Mouse (Mus musculus) bone marrow macrophage, adult 2 months (primary cell): ENCODE data around the gene Uckl1.
A peak's percentile ranks its signal among the peaks of the same experiment; 100 is the strongest.

Experiments
- CTCF ChIP-seq: IDR thresholded peaks from 2 replicates; pipeline ENCODE4 v1.5.1; 2012; ENCODE audit warnings: low read depth, mild to moderate bottlenecking, low read length, moderate library complexity
- POLR2A ChIP-seq: IDR thresholded peaks from 2 replicates; pipeline ENCODE4 v1.6.1; 2012; ENCODE audit warnings: mild to moderate bottlenecking, low read depth, low read length, borderline replicate concordance

DNA sequence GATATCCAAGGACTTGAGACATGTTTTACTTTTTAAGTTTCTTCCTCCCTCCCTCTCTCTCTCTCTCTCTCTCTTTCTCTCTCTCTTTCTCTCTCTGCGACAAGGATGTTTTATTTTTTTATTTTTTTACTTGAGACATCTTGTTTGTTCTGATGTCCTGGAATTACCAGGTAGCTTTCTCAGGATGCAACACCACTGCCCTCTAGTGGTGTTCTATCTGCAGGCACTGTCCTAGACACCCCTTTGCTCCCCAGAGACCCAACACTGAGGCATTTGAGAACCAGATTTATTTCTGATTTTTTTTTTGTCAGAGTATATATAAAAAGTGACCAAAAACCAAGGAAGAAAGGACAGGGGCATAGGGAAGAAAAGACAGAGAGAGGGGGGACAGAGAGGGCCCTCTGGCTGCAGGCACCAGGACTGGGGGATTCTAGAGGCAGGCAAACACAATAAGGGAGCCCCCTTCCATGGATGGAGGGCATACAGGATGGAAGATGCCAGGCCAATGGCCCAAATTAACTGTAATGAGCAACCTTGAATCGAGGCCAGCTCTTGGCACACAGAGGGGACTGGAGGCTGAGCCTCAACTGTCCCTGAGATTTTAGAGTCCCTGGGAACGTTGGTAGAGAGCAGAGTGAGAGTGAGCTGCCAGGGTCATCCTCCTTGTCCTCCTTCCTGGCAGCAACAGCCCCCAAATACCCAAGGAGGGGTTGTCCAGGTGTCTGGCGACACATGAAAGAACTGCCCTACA is 10.4 kb upstream of the Uckl1 start:
- TF ChIP-seq POLR2A (no peak), CTCF (peak; percentile 55)
